Mouse (Mus musculus): ENCODE data around the gene Olfr371.

The Olfr371 gene

GRCm38 (mm10) chr8:85225688-85226087 lies at the start of gene Olfr371:
Olfr371 (plus strand) TSS chr8:85225988.
- no peak for DNase-seq

- no peak for DNase-seq
These were observed 33.4 kb upstream of the Olfr371 start for GRCm38 (mm10) chr8:85192346-85192745.

GRCm38 (mm10) chr8:85220220-85220619 lies 5.6 kb upstream of the Olfr371 start:
- DNase-seq: no peak

- DNase-seq: no peak
These were observed 4.8 kb upstream of the Olfr371 start for GRCm38 (mm10) chr8:85220992-85221391.

- DNase-seq: no peak
These were observed 1.5 kb downstream of the Olfr371 start for GRCm38 (mm10) chr8:85227297-85227696.
